Mouse (Mus musculus) embryo, embryonic 11 days (tissue): ENCODE measurements around the gene Eif4g2.
A peak's percentile ranks its signal among the peaks of the same experiment; 100 is the strongest.

Source experiments
- DNase-seq: peaks from one replicate; pipeline ENCODE4 v3.0.0-alpha.2; 2015

Gene Eif4g2

GRCm38 (mm10) chr7:111082822-111083732 lies at the start of gene Eif4g2:
Gene Eif4g2, minus strand, starts transcription at chr7:111083030.
- DNase-seq = peak; percentile 99

GRCm38 (mm10) chr7:111132596-111132995 lies 49.8 kb upstream of the Eif4g2 start:
- DNase-seq = no peak

- no peak for DNase-seq
Observed at GRCm38 (mm10) chr7:111126636-111127395, 44.0 kb upstream of the Eif4g2 start.

GRCm38 (mm10) chr7:111123761-111124546 lies 41.1 kb upstream of the Eif4g2 start:
- DNase-seq = no peak

DNA sequence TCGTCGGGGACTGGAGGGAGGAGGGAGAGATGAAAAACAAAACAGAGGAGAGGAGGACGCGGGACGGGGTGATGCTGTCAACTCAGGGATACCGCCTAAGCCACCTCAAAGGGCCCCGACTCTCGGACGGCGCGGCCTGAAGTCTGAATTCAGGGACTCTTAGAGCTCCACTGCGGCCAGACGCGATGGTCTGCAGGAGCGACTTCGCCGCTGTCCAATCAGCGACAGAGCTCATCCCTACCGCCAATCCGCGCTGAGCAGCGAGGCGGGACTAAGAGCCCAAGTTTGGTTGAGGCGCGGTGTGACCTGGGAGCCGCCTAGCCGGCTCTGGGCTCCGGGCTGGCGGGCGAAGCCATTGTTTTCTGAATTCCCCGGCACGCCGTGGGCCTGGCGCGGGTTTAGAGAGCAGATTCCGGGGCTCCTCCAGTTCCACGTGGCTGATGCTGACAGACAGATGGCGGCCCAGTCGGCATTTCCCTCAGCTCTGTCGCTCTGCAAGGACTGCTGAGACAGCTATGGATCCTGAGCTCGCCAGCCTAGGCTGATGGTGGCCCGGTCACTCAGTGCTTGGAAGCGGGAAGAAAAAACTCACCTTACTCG lies 39.8 kb upstream of the Eif4g2 start:
- DNase-seq = peak; percentile 99

DNA sequence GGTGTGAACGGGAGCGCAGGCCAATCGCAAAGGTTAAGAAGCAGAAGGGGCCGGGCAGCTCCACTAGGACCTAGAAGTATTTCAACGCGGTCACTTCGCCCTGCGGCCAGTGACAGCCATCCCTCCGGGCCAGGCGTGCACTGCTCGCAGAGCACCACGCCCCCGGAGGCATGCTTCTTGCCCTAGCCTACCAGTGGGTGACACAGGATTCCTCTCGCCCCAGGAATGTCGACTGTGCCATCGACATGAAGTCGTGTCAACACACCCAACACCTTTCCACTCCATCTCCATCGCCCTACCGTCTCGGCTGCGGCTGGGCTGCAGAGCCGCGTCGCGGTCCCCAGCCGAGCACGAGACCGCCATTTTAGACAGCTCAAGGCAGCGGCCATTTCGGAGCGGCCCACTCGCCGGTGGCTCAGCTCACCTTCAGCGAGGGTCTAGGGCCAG lies 39.3 kb upstream of the Eif4g2 start:
- DNase-seq = peak; percentile 88

DNA sequence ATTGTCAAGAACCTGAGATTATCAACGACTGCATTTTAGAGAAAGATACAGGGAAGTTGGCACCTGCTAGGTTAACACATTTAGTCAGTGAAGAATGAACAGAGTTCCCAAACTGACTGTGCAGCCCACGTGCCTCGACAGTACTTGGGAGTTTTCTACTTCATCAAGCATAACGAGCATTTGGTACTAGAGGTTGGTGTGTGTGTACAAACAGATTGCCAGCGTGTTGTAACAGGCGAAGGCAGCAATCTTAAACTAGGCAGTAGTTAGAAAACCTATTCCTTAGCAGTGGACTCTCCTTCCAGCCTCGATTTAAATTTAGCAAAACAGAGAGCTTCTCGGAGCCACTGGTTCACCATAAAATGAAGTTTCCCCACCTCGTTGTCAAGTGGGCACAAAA lies 38.7 kb upstream of the Eif4g2 start:
- peak; percentile 35 for DNase-seq

DNA sequence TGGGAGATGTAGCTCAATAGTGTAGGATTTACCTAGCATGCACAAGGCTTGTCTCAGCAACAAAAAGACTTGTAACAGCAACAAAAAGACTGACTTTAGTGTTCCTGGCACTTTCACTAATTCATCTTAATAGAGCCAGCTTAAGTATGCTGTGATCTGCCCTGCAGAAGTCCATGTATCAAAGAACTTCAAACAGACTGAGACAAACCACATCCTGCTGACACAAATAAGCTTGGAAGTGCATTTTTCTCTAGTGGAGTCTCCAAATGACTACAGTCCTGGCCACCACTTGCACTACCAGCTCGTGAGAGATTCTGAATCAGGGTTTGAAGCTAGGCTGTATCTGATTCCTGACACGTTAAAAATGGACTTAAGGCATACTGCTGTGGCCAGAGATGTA lies 26.7 kb upstream of the Eif4g2 start:
- DNase-seq = no peak

GRCm38 (mm10) chr7:111109161-111109560 lies 26.3 kb upstream of the Eif4g2 start:
- DNase-seq = no peak

DNA sequence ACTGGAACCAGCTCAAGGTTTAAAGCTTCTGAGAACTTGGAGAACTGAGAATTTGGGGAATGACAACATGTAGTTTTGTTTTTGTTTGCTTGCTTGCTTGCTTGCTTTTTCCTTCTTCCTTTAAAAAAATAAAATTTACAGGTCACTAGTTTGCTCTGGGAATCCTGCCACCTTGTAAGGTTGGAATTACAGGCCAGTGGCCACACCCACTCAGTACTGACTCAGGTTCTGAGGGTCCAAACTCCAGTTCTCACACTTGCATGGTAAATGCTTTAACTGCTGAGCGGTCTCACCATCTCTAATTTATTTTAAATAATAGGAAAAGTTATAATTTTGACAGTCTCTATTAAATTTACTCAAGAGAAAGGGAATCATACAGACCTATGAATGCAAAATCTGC lies 15.4 kb upstream of the Eif4g2 start:
- no peak for DNase-seq

GRCm38 (mm10) chr7:111095169-111095568 lies 12.3 kb upstream of the Eif4g2 start:
- no peak for DNase-seq

DNA sequence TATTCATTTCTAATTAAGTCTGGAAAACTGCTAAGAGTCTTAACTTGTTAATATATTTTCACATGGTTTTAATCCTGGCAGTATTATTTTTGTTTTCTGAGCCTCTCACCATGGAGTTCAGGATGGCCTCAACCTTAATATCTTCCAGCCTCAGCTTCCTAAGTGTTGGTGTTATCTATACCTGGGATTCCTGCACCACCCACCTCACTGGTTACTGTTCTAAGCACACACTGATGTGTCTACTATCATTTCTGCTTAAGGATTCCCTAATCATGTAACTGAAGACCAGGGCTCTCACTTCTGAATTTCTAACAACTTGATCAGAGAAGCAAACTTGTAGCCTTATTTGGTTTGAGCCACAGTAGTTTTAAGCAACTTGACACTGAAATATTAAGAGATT lies 2.3 kb upstream of the Eif4g2 start:
- no peak for DNase-seq

- DNase-seq = no peak
Observed at GRCm38 (mm10) chr7:111084443-111084842, 1.6 kb upstream of the Eif4g2 start.

GRCm38 (mm10) chr7:111083733-111084120 lies 897 bp upstream of the Eif4g2 start:
- DNase-seq = peak; percentile 29

DNA sequence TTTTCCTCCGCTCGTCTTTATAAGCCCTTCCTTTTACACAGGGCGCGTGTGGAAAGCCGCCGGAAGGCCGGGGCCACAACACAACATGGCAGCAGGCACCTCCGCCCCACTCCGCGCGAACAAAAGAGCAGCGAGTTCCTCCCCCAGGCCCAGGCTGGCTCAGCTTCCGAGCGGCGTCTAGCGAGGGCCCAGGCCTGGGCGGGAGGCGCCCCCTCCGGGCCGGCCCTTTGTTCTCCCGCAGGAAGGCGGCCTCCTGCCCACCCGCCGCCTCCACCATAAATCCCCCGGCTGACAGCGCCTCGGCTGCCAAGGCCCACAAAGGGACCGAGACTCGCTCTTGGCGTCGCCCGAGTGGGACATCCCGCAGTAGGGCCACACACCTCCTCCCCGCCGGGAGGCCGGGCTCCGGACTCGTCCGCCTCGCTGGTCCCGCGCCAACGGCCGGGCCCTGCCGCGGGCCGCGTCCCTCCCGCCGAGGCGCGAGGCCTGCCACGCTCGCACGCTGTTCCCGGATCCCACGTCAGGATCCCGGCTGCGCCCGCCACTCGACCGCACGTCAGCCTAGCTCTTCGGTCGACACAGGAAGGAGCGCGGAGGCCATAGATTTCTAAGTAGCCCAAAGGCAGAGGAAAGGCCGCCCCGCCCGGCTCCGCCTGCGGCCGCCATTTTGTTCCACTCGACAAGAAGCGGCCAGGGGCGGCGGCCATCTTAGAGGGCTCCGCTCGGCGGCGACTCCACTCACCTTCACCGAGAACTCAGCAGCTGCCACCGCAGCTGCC lies 598 bp downstream of the Eif4g2 start:
- DNase-seq = peak; percentile 93

GRCm38 (mm10) chr7:111080876-111081275 lies 2.0 kb downstream of the Eif4g2 start:
- no peak for DNase-seq

DNA sequence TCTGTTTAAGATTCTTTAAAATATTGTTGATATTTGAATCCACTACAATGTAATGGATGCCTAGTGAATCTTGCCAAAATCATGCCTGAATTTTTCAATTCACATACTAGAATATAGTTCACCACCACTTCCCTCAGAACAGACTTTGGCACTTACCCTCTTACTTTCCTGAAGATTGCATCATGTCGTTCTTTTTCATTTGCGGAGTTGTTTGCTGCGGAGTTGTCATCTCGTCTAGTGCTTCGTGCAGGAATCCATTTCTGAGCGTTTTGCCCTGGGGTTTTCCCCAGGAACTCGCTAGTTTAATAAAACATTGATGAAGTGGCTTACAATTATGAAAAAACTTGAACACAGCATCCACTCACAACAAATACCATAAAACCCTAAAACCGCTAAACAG lies 2.8 kb downstream of the Eif4g2 start:
- DNase-seq = no peak

- DNase-seq = no peak
Observed at GRCm38 (mm10) chr7:111078271-111078670, 4.6 kb downstream of the Eif4g2 start.

- DNase-seq = no peak
Observed at GRCm38 (mm10) chr7:111075288-111075687, 7.5 kb downstream of the Eif4g2 start.

GRCm38 (mm10) chr7:111072410-111072809 lies 10.4 kb downstream of the Eif4g2 start:
- DNase-seq = no peak

GRCm38 (mm10) chr7:111070167-111070496 lies 12.7 kb downstream of the Eif4g2 start:
- DNase-seq = no peak
